Mouse (Mus musculus) testis, adult 2 months (tissue): ENCODE data around the gene E430018J23Rik. TPM values are rescaled to one million over a fixed set of nuclear protein-coding genes. Genes with fewer than 3 reads are reported as not detected.
A peak's percentile ranks its signal among the peaks of the same experiment; 100 is the strongest.
"Not testable (repeated sequence)": the region's sequence is repeated elsewhere in the genome, so short reads cannot be mapped to it uniquely, and the experiment has no call there.

Experiments used
- H3K27ac ChIP-seq: fragments of 200-500 bp; 2 replicates; pipeline ENCODE4 v1.5.1; 2012; ENCODE audit warnings: low read depth, low read length; ENCODE audit not compliant: control insufficient read depth, insufficient read depth
- H3K27me3 ChIP-seq: fragments of 200-500 bp; 2 replicates; pipeline ENCODE4 v1.6.1; 2012; ENCODE audit warnings: mild to moderate bottlenecking, low read length, moderate library complexity; ENCODE audit not compliant: control insufficient read depth, insufficient read depth
- H3K36me3 ChIP-seq: fragments of 200-500 bp; 2 replicates; pipeline ENCODE4 v1.6.1; 2012; ENCODE audit warnings: mild to moderate bottlenecking, low read length; ENCODE audit not compliant: control insufficient read depth, insufficient read depth
- H3K4me1 ChIP-seq: fragments of 200-500 bp; 2 replicates; pipeline ENCODE4 v1.6.1; 2012; ENCODE audit warnings: low read length; ENCODE audit not compliant: control insufficient read depth, insufficient read depth
- H3K4me3 ChIP-seq: fragments of 200-500 bp; 2 replicates; pipeline ENCODE4 v1.5.1; 2012; ENCODE audit warnings: low read depth, mild to moderate bottlenecking, low read length, moderate library complexity, mixed read lengths; ENCODE audit not compliant: control insufficient read depth
- CTCF ChIP-seq: fragments of 200-500 bp; IDR thresholded peaks from 2 replicates; pipeline ENCODE4 v1.5.1; 2012; ENCODE audit warnings: low read depth, mild to moderate bottlenecking, inconsistent platforms, low read length, moderate library complexity; ENCODE audit not compliant: control insufficient read depth, insufficient read depth, insufficient replicate concordance
- POLR2A ChIP-seq: fragments of 200-500 bp; IDR thresholded peaks from 2 replicates; pipeline ENCODE4 v1.6.1; 2012; ENCODE audit warnings: low read depth, mild to moderate bottlenecking, inconsistent platforms, low read length, moderate library complexity; ENCODE audit not compliant: control insufficient read depth
- polyA plus RNA-seq: library from polyadenylated mRNA; depleted of rRNA; stranded (reverse); fragments of >200 nt; gene quantifications from 2 replicates; pipeline ENCODE4 v1.2.3, GENCODE M21; 2012; rRNA removed

The E430018J23Rik gene
- polyA plus RNA-seq, 1 experiment: 6.7 TPM

DNA sequence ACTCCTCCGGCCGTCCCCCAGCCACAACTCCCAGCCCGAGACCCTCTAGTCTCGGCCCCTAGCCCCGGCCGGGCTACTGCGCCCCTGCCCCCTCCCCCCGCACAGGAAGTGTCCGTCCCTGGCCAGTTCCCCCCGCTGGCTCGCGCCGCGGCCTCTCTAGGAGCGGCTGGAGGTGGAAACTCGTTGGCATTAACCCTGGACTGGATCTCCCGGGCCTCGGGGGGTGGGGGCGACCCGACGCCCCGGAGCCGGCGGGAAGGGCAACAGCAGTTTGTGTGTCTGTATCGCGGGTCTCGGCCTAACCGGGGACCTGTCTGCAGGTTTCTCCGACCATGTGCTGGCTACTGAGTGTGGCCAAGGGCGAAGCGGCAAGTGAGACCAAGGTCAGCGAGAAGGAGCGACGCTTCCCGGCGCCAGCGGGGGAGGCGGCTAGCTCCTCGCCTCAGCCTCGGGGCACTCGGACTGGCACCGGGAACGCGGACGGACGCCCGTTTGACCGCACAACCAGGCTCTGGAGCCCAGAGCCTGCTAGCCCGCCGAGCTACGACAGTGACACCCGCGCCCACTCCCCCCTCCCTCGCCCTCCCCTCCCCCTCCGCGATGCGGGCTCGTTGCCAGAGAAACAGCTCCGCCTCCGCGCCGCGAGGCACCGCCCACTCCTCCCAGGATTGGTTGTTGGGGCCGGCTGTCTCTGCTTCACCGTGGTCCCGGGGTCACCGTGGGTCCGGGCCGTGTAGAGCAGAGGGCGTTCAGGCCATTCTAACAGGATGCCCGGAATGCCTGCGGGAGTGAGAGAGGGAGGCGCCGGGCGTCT, 47.7 kb downstream of the E430018J23Rik start, which contains the start of gene Zfp768:
TSS of gene Zfp768 (minus strand) at position 78 of the 814 bp plus-strand sequence.
- Histone ChIP-seq H3K4me3 (peak within 1 kb of the TSS; percentile 87), H3K27ac (peak within 1 kb of the TSS; percentile 94), H3K27me3 (no peaks in the 10 kb centered on the region), H3K4me1 (peaks cover 21% of the 10 kb centered on the region), H3K36me3 (no peaks in the 10 kb centered on the region; the same call in 1 of the 2 replicates)
- TF ChIP-seq CTCF (no peak), POLR2A (peak; percentile 69)

DNA sequence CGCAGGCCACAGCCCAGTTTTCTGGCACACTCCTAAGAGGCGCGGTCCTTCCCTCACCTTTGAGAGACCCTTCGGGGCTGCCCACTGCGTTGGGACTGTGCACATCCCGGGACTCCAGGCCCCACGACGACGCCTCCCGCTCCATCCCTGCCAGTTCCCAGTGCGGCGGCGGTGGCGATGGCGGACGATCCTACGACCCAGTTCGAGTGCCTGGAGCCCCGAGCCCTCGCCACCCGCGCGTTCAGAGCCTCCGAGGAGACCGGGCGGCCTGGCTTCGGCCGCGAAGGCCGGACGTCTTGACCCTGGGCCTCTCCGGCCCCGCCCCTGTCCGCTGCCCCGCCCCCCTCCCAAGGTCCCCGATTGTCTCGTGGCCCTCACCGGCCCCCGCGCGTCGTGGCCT, 48.3 kb downstream of the E430018J23Rik start:
- H3K27me3 ChIP-seq: no peaks in the 10 kb centered on the region
- no peaks in the 10 kb centered on the region; the same call in 1 of the 2 replicates for H3K36me3 ChIP-seq
- peak overlapping the region; percentile 87 for H3K4me3 ChIP-seq
- peaks cover 21% of the 10 kb centered on the region for H3K4me1 ChIP-seq
- peak overlapping the region; percentile 85 for H3K27ac ChIP-seq
- peak; percentile 40; the same call in 1 of the 2 replicates for TF ChIP-seq POLR2A
- TF ChIP-seq CTCF: no peak

DNA sequence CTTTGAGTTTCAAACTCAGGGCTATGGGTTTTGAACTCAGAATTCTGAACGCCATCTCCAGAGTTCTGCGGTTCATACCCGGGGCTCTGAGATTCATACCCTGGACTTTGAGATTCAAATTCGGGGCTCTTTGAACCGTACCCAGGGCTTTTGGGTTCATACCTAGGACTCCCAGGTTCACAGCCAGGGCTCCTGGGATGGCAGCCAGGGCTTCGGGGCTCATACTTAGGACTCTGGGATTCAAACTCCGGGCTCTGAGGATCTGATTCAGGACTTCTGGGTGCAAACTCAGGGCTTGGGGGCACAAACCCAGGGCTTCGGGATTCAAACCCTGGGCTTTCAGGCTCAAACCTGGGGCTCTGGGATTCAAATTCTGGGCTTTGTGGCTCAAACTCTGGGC, 49.1 kb downstream of the E430018J23Rik start:
- Histone ChIP-seq H3K36me3 (no peaks in the 10 kb centered on the region; the same call in 1 of the 2 replicates), H3K4me3 (peak overlapping the region; percentile 87), H3K4me1 (peaks cover 21% of the 10 kb centered on the region), H3K27ac (no peak overlapping the region; the same call in 1 of the 2 replicates), H3K27me3 (no peaks in the 10 kb centered on the region)
- TF ChIP-seq POLR2A (no peak), CTCF (no peak)

DNA sequence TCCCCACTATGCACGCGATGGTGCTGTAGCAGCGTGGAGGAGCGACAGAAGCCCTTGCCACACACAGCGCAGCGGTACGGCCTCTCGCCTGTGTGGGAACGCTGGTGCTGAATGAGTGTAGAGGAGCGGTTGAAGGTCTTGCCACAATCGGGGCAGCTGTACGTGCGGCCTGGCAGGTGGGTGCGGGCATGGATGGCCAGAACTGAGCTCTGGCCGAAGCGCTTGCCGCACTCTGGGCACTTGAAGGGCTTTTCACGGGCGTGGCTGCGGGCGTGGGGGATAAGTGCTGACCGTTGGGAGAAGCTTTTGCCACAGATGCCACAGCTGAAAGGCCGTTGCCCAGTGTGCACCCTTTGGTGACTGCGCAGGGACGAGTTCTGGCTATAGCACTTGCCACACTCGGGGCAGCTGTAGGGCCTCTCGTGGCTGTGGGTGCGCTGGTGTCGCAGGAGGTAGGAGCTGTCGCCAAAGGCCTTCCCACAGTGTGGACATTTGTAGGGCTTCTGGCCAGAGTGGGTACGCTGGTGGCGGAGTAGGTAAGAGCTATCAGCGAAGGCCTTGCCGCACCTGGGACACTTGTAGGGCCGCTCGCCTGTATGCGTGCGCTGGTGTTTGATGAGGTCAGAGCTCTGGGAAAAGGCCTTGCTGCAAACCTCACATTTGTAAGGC, 49.9 kb downstream of the E430018J23Rik start:
- H3K36me3 ChIP-seq: no peaks in the 10 kb centered on the region; the same call in 1 of the 2 replicates
- no peaks in the 10 kb centered on the region for H3K27me3 ChIP-seq
- peaks cover 21% of the 10 kb centered on the region for H3K4me1 ChIP-seq
- TF ChIP-seq POLR2A (no peak), CTCF (no peak)
- peak overlapping the region; percentile 87 for H3K4me3 ChIP-seq
- H3K27ac ChIP-seq: peak overlapping the region; percentile 60; the same call in 1 of the 2 replicates

DNA sequence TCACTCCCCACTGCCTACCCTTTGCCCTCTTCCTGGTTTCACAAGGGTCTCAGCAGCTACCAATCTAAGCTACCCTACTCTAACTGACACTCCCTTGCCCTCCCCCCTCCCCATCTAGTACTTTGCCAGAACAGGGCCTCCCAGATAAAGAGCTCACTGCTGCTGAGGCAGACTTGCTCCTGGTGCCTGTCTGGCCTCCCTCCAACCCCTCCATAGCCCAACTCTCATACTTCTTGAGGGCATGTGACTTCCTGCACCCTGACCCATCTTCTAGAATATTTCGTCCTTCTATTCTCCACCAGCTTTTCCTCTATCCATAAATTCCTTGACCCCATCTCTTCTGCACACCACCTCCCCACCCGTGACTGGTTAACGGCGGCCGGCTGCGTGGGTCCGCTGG, 50.5 kb downstream of the E430018J23Rik start:
- TF ChIP-seq POLR2A: no peak
- TF ChIP-seq CTCF: no peak
- Histone ChIP-seq H3K4me1 (peaks cover 21% of the 10 kb centered on the region), H3K4me3 (peak overlapping the region; percentile 87), H3K27me3 (no peaks in the 10 kb centered on the region), H3K36me3 (no peaks in the 10 kb centered on the region; the same call in 1 of the 2 replicates), H3K27ac (no peak overlapping the region)

DNA sequence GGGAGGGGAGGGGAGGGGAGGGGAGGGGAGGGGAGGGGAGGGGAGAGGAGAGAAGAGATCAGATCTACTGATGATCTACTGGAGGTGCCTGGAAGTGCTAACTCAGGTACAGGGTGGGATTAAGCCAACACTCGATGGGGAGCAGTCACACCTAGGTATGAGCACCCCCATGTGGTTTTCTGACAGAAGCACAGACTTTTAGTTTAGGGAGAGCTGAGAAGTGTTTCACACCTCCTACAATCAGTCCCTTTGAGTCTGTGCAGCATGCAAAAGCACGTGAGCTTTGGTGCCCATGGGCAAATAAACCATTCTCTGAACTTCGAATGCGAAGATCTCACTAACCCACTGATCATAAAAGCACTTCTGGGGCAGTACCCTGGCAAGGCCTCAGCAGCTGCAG, 51.1 kb downstream of the E430018J23Rik start:
- Histone ChIP-seq H3K36me3 (no peaks in the 10 kb centered on the region; the same call in 1 of the 2 replicates), H3K27me3 (no peaks in the 10 kb centered on the region), H3K4me3 (peak overlapping the region; percentile 87), H3K4me1 (peaks cover 21% of the 10 kb centered on the region), H3K27ac (no peak overlapping the region)
- TF ChIP-seq POLR2A: no peak
- no peak for TF ChIP-seq CTCF

DNA sequence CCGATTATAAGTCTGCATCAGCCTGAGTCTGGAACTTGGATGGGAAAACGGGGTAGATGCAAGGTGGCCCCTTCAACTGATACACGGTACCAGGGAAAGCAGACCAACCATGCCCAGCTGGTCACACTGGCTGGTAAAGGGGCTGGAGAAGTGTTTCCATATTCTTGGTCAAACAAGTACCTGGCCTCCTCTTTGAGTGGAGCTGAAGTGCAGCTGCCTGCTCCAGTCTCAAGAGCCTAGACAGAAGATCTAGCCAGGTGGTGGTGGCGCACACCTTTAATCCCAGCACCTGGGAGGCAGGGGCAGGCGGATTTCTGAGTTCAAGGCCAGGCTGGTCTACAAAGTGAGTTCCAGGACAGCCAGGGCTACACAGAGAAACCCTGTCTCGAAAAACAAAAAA, 51.6 kb downstream of the E430018J23Rik start:
- not testable (repeated sequence) for H3K4me3 ChIP-seq, H3K27me3 ChIP-seq, H3K36me3 ChIP-seq, H3K27ac ChIP-seq
- peaks cover 20% of the 10 kb centered on the region for H3K4me1 ChIP-seq

DNA sequence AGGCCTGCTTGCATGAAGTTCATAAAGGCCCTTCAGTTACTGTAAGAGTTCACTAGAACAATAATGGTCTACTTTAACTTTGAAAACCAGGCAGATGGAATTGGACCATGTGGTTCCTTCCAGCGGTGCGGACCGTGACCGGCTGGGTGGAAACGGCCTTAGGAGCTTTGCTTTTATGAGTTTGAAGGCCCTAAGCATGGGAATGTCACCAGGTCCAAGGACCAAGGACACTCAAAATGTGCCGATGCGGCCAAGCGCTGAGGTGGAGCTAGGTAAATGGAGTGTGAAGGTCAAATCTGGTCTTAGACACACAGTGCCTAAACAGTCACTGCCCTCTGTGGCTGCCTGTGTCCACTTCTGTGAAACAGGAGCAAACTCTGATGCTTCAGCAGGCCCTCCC, 52.1 kb downstream of the E430018J23Rik start:
- no peak overlapping the region for H3K27ac ChIP-seq
- no peak overlapping the region for H3K4me3 ChIP-seq
- no peak for TF ChIP-seq POLR2A
- TF ChIP-seq CTCF: no peak
- H3K27me3 ChIP-seq: no peaks in the 10 kb centered on the region
- peaks cover 17% of the 10 kb centered on the region for H3K4me1 ChIP-seq
- H3K36me3 ChIP-seq: no peaks in the 10 kb centered on the region; the same call in 1 of the 2 replicates

Other genes with a start within 250 kb of the E430018J23Rik start
- gene Cd2bp2, start 197.6 kb downstream of the E430018J23Rik start, polyA plus RNA-seq: 19.6 and 27.8 TPM in 2 replicates
- gene Tbc1d10b, start 185.2 kb downstream of the E430018J23Rik start, polyA plus RNA-seq: 5.1 and 6.3 TPM in 2 replicates
- 1.3 and 1.4 TPM in 2 replicates for gene Mylpf, start 184.7 kb downstream of the E430018J23Rik start, polyA plus RNA-seq
- 3.4 and 3.7 TPM in 2 replicates for gene Zfp553, start 160.6 kb downstream of the E430018J23Rik start, polyA plus RNA-seq
- gene Sept1, start 160.5 kb downstream of the E430018J23Rik start, polyA plus RNA-seq: 2.8 and 3.2 TPM in 2 replicates
- gene Zfp771, start 149.4 kb downstream of the E430018J23Rik start, polyA plus RNA-seq: 41.0 and 48.4 TPM in 2 replicates
- 22.2 and 23.7 TPM in 2 replicates for gene Dctpp1, start 132.9 kb downstream of the E430018J23Rik start, polyA plus RNA-seq
- gene Sephs2, start 119.6 kb downstream of the E430018J23Rik start, polyA plus RNA-seq: 79.1 and 84.0 TPM in 2 replicates
- 0.79 and 0.93 TPM in 2 replicates for gene Itgal, start 97.4 kb downstream of the E430018J23Rik start, polyA plus RNA-seq
- gene Zfp768, start 48.0 kb downstream of the E430018J23Rik start, polyA plus RNA-seq: 42.7 and 45.0 TPM in 2 replicates
- 1.0 and 1.4 TPM in 2 replicates for gene Zfp747, start 17.6 kb downstream of the E430018J23Rik start, polyA plus RNA-seq
- gene 9130019O22Rik, start 6.5 kb downstream of the E430018J23Rik start, polyA plus RNA-seq: 0.32 and 0.37 TPM in 2 replicates
- gene Zfp764, start 13.2 kb upstream of the E430018J23Rik start, polyA plus RNA-seq: 0.30 and 0.31 TPM in 2 replicates
- 18.6 and 30.1 TPM in 2 replicates for gene Zfp688, start 28.4 kb upstream of the E430018J23Rik start, polyA plus RNA-seq
- gene Zfp689, start 55.5 kb upstream of the E430018J23Rik start, polyA plus RNA-seq: 11.2 and 12.7 TPM in 2 replicates
- 55.4 and 58.4 TPM in 2 replicates for gene Prr14, start 66.0 kb upstream of the E430018J23Rik start, polyA plus RNA-seq
- 42.8 and 44.8 TPM in 2 replicates for gene Fbrs, start 85.6 kb upstream of the E430018J23Rik start, polyA plus RNA-seq
- gene Srcap, start 118.4 kb upstream of the E430018J23Rik start, polyA plus RNA-seq: 13.7 and 20.0 TPM in 2 replicates
- 6.1 and 6.6 TPM in 2 replicates for gene Gm42715, start 126.0 kb upstream of the E430018J23Rik start, polyA plus RNA-seq
- gene Tmem265, start 167.8 kb upstream of the E430018J23Rik start, polyA plus RNA-seq: 4.3 and 4.5 TPM in 2 replicates
- 1,776 and 1,820 TPM in 2 replicates for gene Phkg2, start 179.7 kb upstream of the E430018J23Rik start, polyA plus RNA-seq
- 200 and 220 TPM in 2 replicates for gene Ccdc189, start 195.0 kb upstream of the E430018J23Rik start, polyA plus RNA-seq
- gene Rnf40, start 195.1 kb upstream of the E430018J23Rik start, polyA plus RNA-seq: 56.5 and 63.5 TPM in 2 replicates
- gene Zfp629, start 222.2 kb upstream of the E430018J23Rik start, polyA plus RNA-seq: 10.4 and 14.9 TPM in 2 replicates